Mouse (Mus musculus): ENCODE data around the gene Hist3h2a.

- TF ChIP-seq ZNF384 (IDR thresholded peaks at IDR 0.05; ENCODE audit: low read depth, low read length) (no peak), HCFC1 (IDR thresholded peaks at IDR 0.05; ENCODE audit: borderline replicate concordance, insufficient read depth, low read length) (no peak), MAFK (IDR thresholded peaks at IDR 0.05; ENCODE audit: insufficient read depth, low read depth, low read length) (no peak), CHD2 (IDR thresholded peaks at IDR 0.05; ENCODE audit: low read depth, low read length) (no peak)
Observed at GRCm38 (mm10) chr11:58959186-58959825, 4.8 kb downstream of the Hist3h2a start.

Measured in ES-E14 (cell line).